Mouse (Mus musculus): Measurements from ENCODE around the gene Tcp11l2.

Tcp11l2 gene

GRCm38 (mm10) chr10:84600136-84600535, 23.7 kb downstream of the Tcp11l2 start:
- in situ Hi-C loops (cut with MboI): no loop called here

DNA sequence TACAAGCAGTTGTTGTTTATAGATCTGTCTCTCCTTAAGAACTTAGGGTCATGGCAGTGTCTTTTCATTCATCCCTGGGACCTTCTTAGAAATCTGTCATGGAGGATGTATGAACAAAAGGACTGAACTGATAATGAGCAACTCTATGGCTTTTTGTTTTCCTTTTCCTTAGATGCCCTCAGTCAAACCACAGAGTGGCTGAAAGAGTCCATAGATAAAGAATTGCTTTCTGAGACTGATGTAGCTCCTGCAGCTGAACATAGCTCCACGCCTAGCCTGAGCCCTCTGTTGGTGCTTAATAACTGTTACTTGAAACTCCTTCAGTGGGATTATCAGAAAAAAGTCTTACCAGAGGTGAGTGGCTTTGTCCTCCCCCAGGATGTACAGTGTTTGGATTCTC, 27.9 kb downstream of the Tcp11l2 start:
- in situ Hi-C loops (cut with MboI): no loop called here

GRCm38 (mm10) chr10:84608361-84608760, 31.9 kb downstream of the Tcp11l2 start:
- in situ Hi-C loops (cut with MboI): no loop called here

GRCm38 (mm10) chr10:84610324-84610723, 33.9 kb downstream of the Tcp11l2 start:
- in situ Hi-C loops (cut with MboI): no loop called here

DNA sequence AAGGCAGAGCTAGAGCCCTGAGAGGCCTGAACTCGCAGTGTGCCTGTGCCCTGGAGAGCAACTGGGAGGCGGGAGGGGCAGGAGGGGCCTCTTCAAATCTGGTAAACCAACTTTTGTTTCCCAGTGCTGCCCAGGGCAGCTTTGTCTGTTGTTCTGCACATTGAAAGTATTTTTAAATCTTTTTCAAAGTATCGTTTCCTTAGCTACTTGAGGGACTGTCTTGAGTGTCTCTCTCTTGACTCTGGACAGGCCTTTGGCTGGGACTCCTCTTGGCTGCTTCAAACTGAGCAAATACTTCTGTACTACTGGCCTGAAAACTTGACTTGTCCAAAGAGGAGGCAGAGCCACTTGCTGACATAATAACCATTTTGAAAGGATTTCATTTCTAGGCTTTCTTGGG, 34.4 kb downstream of the Tcp11l2 start:
- in situ Hi-C loops (cut with MboI): no loop called here

DNA sequence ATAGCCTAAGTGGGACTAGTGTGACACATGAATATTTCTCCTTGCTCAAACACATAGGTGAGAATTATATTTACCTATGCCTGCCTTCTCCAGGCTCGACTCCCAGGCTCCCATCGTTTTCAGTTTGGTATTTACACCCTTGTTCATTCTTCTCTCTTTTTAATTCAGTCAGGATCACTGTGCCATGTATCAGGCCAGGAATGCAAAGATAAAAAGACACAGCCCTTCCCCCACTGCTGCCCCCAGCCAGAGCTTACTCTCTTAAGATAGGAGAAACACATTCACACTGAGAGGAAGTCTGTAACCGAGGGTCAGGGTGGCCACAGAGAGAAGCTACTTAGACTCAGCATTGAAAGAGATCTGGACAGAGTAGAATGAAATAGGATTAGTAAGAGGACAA, 35.2 kb downstream of the Tcp11l2 start:
- in situ Hi-C loops (cut with MboI): no loop called here

DNA sequence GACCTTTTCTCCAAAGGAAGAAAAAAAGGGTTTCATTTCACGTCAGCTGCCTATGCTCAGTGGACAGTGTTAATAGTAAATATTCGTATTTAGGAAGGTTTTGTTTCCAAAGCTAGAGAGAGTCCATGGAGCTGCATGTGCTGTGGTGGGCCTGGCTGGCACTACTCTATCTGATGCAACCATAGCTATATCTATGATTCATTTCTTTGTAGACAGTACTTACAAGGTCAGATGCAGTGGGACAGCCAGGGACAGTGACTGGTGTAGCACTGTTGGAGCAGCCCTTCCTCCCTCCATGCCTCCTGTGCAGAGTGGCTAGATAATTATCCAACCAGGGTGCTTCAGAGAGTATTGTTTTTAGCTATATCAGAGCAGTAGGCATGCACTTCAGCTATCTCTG, 35.9 kb downstream of the Tcp11l2 start:
- in situ Hi-C loops (cut with MboI): no loop called here

DNA sequence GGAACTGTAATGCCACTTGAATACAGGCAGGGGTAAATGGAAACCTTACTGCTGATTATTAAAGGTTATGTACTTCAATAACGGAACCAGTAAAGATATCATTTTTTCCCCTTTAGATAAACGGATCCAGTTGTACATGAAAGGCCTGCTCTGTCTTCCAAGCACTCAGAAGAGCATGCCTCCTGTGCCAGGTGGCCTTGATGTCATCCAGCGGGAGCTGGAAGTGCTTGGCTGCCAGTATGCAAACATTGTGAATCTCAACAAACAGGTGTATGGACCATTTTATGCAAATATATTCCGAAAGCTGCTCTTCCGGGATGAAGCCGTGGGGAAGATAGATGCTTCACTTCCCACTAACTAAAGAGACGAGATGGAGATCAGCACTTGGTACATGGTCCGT, 36.9 kb downstream of the Tcp11l2 start:
- in situ Hi-C loops (cut with MboI): no loop called here

GRCm38 (mm10) chr10:84615076-84615475, 38.6 kb downstream of the Tcp11l2 start:
- in situ Hi-C loops (cut with MboI): no loop called here

DNA sequence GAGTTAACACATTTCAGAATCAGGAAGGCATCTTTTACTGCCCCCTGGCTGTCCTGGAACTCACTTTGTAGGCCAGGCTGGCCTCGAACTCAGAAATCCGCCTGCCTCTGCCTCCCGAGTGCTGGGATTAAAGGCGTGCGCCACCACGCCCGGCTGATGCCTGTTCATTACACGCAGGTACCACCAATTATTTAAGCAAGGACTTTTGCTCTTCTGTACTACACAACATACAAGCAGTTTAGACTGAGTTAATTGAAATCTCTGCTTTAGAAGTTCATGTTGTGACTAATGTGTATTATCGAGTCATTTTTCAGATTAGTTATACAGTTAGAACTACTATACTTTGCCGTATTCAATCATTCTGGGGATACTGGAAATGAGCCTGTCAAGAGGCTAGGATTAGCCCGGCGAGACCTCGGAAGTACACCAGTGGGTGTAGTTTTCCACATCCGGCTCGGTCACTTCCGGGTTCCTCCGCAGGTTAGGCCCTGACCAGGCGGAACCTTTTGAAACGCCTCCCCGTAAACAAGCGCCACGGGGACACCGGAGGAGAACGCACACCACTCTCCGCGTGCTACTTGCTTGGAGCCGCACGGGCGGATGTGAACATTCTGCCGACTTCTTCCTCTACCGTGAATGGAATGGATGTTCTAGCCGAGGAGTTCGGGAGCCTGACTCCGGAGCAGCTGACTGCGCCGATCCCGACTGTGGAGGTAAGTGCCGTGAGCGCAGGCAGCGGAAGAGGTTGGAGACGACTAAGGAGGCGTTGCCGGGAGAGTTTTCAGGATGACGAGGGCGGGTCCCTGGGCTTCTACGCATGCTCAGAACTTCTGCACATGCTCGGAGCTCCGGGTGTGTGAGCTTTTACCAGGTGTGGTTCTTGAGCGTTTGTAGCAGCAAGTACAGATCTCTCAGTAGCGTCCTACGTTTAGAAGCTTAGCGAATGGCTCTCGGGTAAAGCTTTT, 45.7 kb downstream of the Tcp11l2 start, which contains the start of gene Polr3b:
Gene Polr3b, plus strand, starts transcription at position 467 of the 965 bp plus-strand sequence.
- in situ Hi-C loops (cut with MboI): no loop called here

- in situ Hi-C loops (cut with MboI): no loop called here
Observed at GRCm38 (mm10) chr10:84631182-84631581, 54.8 kb downstream of the Tcp11l2 start.

DNA sequence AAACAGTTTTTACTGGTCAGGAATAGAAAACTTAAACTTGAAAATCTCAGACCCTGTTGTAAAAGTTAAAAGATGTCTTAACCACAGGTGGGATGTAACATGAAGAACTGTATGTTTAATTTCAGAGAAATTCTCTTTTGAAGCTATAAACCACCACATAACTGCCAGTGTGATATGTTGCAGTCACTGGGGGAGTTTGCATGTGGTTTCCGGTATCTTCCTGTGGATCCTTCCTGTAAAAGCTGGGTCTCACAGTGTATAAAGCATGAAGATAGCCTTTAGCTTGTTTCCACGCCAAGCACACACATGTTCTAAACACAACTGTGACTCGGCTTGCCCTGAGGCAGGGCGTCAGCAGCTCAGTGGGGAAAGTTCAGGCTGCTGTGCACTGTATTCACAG, 55.6 kb downstream of the Tcp11l2 start:
- in situ Hi-C loops (cut with MboI): no loop called here

DNA sequence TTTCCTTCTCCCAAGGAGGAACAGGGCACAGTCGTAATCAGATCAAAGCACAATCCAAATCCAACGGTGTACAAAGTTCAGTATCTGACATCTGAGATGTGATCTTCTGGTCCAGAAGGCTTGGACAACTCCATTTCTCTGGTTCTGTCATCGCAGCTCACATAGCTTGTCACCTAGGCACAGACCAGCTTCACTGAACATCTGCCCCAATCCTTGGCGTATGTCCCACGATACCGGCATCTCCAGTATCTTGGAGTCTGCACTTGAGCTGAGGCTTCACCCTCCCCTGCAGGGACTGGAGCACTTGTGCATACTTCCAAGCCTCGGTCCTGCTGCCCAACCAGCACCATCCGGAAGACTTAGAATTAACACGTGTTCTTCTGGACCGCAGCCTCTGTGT, 60.2 kb downstream of the Tcp11l2 start:
- in situ Hi-C loops (cut with MboI): no loop called here

DNA sequence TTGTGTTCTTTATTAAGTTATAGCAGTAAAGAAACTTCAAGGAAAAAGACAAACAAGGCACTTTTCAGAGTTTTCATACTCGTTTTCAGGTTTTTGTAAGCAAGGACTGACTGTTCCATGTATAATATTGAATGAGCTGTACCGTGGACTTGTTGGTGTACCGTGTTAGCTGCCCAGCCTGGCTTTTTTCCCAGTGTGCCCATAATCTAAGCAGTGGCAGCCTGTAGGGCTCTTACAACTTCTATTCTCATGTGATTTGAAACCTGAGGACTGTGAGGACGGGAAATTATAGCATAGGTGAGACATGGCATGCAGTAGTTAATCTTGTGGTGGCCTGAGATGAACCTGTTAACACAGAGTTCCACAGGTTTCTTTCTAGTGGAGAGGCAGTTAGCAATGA, 62.0 kb downstream of the Tcp11l2 start:
- in situ Hi-C loops (cut with MboI): no loop called here

- in situ Hi-C loops (cut with MboI): no loop called here
Observed at GRCm38 (mm10) chr10:84639525-84640287, 63.3 kb downstream of the Tcp11l2 start.

GRCm38 (mm10) chr10:84640861-84641260, 64.4 kb downstream of the Tcp11l2 start:
- in situ Hi-C loops (cut with MboI): no loop called here

- in situ Hi-C loops (cut with MboI): no loop called here
Observed at GRCm38 (mm10) chr10:84641576-84641975, 65.2 kb downstream of the Tcp11l2 start.

GRCm38 (mm10) chr10:84645940-84646339, 69.5 kb downstream of the Tcp11l2 start:
- in situ Hi-C loops (cut with MboI): no loop called here

DNA sequence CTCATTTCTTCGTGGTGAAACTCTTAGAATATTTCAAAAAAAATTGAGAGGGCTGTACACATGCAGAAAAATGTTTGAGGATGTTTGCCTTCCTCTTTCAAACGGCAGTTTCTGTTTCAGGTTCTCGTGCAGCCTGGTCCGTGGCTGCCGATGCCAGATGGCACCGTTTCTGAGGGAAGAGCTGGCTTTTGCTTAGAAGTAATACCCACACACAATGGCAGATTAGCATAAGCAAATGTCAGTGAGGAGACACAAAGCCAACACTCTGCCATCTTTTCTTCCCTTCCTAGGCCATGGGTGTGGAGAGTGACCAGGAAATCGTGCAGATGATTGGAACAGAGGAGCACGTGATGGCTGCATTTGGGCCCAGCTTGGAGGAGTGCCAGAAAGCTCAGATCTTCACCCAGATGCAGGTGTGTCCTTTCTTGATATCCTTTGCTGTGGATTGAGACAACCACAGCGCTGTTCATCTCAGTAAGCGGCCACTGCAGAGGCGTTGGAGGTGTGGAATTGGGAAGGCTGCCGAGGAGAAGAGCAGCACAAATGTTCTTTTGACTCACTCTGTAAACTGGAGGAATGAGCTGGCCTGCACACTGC, 70.2 kb downstream of the Tcp11l2 start:
- in situ Hi-C loops (cut with MboI): no loop called here

DNA sequence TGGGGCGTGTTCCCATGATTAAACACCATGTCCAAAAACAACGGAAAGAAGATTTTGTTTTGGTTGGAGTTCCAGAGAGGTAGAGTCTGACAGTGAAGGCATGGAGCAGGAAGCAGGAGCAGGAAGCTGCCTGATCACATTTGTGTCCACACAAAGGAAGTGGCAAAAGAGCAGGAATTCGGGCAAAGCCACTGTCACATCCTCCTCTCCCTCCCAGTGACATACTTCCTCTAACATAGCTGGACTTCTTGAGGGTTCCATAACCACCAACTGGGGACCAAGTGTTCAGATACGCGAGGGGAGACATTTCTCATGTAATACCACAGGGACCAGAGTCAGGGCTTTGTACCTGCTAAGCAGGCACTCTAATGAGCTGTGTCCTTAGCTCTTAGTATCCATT, 70.8 kb downstream of the Tcp11l2 start:
- in situ Hi-C loops (cut with MboI): no loop called here

DNA sequence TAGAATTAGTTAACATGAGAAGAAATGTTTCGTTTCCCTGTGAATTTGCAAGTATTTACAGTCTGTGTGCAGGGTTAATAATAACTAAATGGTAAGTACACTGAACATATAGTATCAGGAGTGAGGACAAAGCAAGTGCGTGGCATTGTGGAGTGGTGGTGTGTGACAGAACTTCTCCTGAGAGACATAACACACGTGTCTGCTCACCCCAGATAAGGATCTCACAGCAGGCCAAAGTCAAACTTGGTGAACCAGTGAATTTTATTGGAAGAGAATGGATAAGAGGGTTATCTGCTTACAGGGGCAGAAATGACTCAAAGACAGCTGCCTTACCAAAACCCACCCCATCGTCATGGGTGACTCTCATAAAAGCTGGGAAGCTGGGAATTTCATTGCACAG, 72.5 kb downstream of the Tcp11l2 start:
- in situ Hi-C loops (cut with MboI): no loop called here

- in situ Hi-C loops (cut with MboI): no loop called here
Observed at GRCm38 (mm10) chr10:84654029-84654428, 77.6 kb downstream of the Tcp11l2 start.
